Mouse (Mus musculus) WW6 (cell line): ENCODE measurements at regions not wholly inside any gene's neighbourhood (a gene's known extent, or its start where the extent isn't known, plus 50 kb on each side); places are given as distances from the start of the nearest gene placed in this dataset.
A peak's percentile ranks its signal among the peaks of the same experiment; 100 is the strongest.

Experiments
- DNase-seq: peaks from one replicate; pipeline ENCODE4 v3.0.0-alpha.2; 2013; ENCODE audit warnings: low read depth, low spot score

GRCm38 (mm10) chr2:34042336-34042735, 154.6 kb upstream of the Mvb12b start:
- no peak for DNase-seq

GRCm38 (mm10) chr2:34038982-34039381, 151.2 kb upstream of the Mvb12b start:
- no peak for DNase-seq

GRCm38 (mm10) chr2:34033212-34033611, 145.5 kb upstream of the Mvb12b start:
- DNase-seq: no peak

- no peak for DNase-seq
Observed at GRCm38 (mm10) chr2:34031421-34031820, 143.7 kb upstream of the Mvb12b start.

GRCm38 (mm10) chr2:34031001-34031412, 143.3 kb upstream of the Mvb12b start:
- DNase-seq: no peak

- DNase-seq: no peak
Observed at GRCm38 (mm10) chr2:34027445-34027844, 139.7 kb upstream of the Mvb12b start.

GRCm38 (mm10) chr2:34026566-34027360, 139.0 kb upstream of the Mvb12b start:
- DNase-seq: no peak

- peak; percentile 31 for DNase-seq
Observed at GRCm38 (mm10) chr2:34025715-34026360, 138.1 kb upstream of the Mvb12b start.

- DNase-seq: no peak
Observed at GRCm38 (mm10) chr2:34017142-34017453, 129.4 kb upstream of the Mvb12b start.

GRCm38 (mm10) chr2:34016350-34017141, 128.8 kb upstream of the Mvb12b start:
- no peak for DNase-seq

GRCm38 (mm10) chr2:34015640-34015995, 127.9 kb upstream of the Mvb12b start:
- DNase-seq: no peak

GRCm38 (mm10) chr2:34014868-34015639, 127.3 kb upstream of the Mvb12b start:
- no peak for DNase-seq

- DNase-seq: no peak
Observed at GRCm38 (mm10) chr2:34010166-34010565, 122.4 kb upstream of the Mvb12b start.

GRCm38 (mm10) chr2:34007916-34008315, 120.2 kb upstream of the Mvb12b start:
- no peak for DNase-seq

- DNase-seq: no peak
Observed at GRCm38 (mm10) chr2:33997106-33997505, 109.4 kb upstream of the Mvb12b start.

- DNase-seq: no peak
Observed at GRCm38 (mm10) chr2:33996331-33996730, 108.6 kb upstream of the Mvb12b start.

- DNase-seq: no peak
Observed at GRCm38 (mm10) chr2:33991299-33991698, 103.6 kb upstream of the Mvb12b start.

GRCm38 (mm10) chr2:33990711-33991110, 103.0 kb upstream of the Mvb12b start:
- no peak for DNase-seq

GRCm38 (mm10) chr2:33989555-33990370, 102.0 kb upstream of the Mvb12b start:
- no peak for DNase-seq

GRCm38 (mm10) chr2:33986420-33986819, 98.7 kb upstream of the Mvb12b start:
- DNase-seq: no peak

GRCm38 (mm10) chr2:33985316-33985715, 97.6 kb upstream of the Mvb12b start:
- no peak for DNase-seq
